ENCODE assay signal across 18 mouse cellular contexts in genomic region chr17:86014246-86014645, GRCm38 (mm10).
DNase-seq lines count a peak whose midpoint lies in the region; ATAC-seq and TF ChIP-seq lines count a peak whose summit lies in the region.
"Had no signal": no experiment of that assay in that cellular context is flagged by ENCODE, and none has a peak within 500 bp of the region (broad histone marks: within the 10 kb centered on the region; RNA-seq: fewer than 3 reads in every experiment).

No protein-coding gene starts in this region.

- no peaks in the 10 kb centered on the region for H3K27me3 ChIP-seq in CH12.LX (replicated peaks)
- H3K27me3 ChIP-seq: forebrain, embryonic 13.5 days; lung, embryonic 15.5 days; neural tube, embryonic 12.5 days; stomach, embryonic 15.5 days had no signal

- no peak for DNase-seq in gastrocnemius, adult 2 months
- DNase-seq in gastrocnemius, postnatal 14 days: no peak
- no peak for DNase-seq in left cerebral cortex, adult 2 months (ENCODE audit: extremely low spot score in 1 of 2, low spot score in 2 of 2)
- DNase-seq in left cerebral cortex, postnatal 10 days (ENCODE audit: extremely low spot score in 1 of 2, low spot score in 2 of 2): no peak
- peak; percentile 62 for DNase-seq in CH12.LX (ENCODE audit: extremely low read depth)
- DNase-seq in spleen, postnatal 4 days (ENCODE audit: low spot score in 2 of 2): no peak
- DNase-seq: adrenal gland, postnatal 25 days; cerebellum, adult 9-10 months; spleen, adult 18-20 months; thymus, postnatal 14 days had no signal

- TF ChIP-seq CTCF in gastrocnemius, adult 2 months (IDR thresholded peaks at IDR 0.05): peak; percentile 63
- TF ChIP-seq CTCF in left cerebral cortex, adult 2 months (IDR thresholded peaks at IDR 0.05): peak; percentile 51
- peak; percentile 51 to 96; a peak in 3 of 4 replicates for TF ChIP-seq CTCF in CH12.LX (conservative IDR thresholded peaks at IDR 0.05 in 1 of 2, IDR thresholded peaks at IDR 0.05 in 1 of 2; ENCODE audit: low read depth in 2 of 2, low read length in 2 of 2)

- peak; percentile 59 for TF ChIP-seq EP300 in CH12.LX (IDR thresholded peaks at IDR 0.05; ENCODE audit: low read length)

- no peaks in the 10 kb centered on the region for H3K9me3 ChIP-seq in CH12.LX (replicated peaks; ENCODE audit: low read length)
- H3K9me3 ChIP-seq: lung, embryonic 15.5 days; stomach, embryonic 15.5 days had no signal

- intact Hi-C loops in gastrocnemius, adult 2 months (cut with DNase I): no loop called here
- intact Hi-C loops in gastrocnemius, postnatal 14 days (cut with DNase I; ENCODE audit: low total_unique reads): no loop called here
- intact Hi-C loops in left cerebral cortex, adult 2 months (cut with DNase I): loop anchor here (5.0 kb wide), 1 partner anchor 347 kb away; no protein-coding TSS in a partner anchor
- intact Hi-C loops in left cerebral cortex, postnatal 10 days (cut with DNase I): no loop called here

- H3K9ac ChIP-seq in CH12.LX (ENCODE audit: insufficient read depth, low read depth): no peak overlapping the region
- H3K9ac ChIP-seq: forebrain, embryonic 13.5 days; lung, embryonic 15.5 days; neural tube, embryonic 12.5 days; stomach, embryonic 15.5 days had no signal

- in situ Hi-C loops in CH12.LX (cut with MboI; ENCODE audit: low pct_ligation_motif_present, low pct_unique_long_range_greater_than_20kb, low sequenced_read_pairs): loop anchor here (5.0 kb wide), 2 partner anchors 122 to 352 kb away; no protein-coding TSS in a partner anchor

- dilution Hi-C loops in CH12.LX (cut with MboI; ENCODE audit: extremely low pct_ligation_motif_present, extremely low pct_unique_long_range_greater_than_20kb, low sequenced_read_pairs): no loop called here

- TF ChIP-seq POLR2A in CH12.LX (IDR thresholded peaks at IDR 0.05; ENCODE audit: low read depth, low read length): no peak

- ATAC-seq in megakaryocyte progenitor cell, adult 5-6 weeks (replicated peaks; ENCODE audit: poor library complexity): peak; percentile 91
- ATAC-seq: forebrain, embryonic 13.5 days; inflammation-experienced regulatory T-cells, adult 6 months had no signal

- peaks cover 0 to 11% of the 10 kb centered on the region in 2 experiments for H3K36me3 ChIP-seq in CH12.LX (replicated peaks in 1 of 2; ENCODE audit: control insufficient read depth in 1 of 2, insufficient read depth in 1 of 2, low read length in 1 of 2)
- H3K36me3 ChIP-seq: embryonic facial prominence, embryonic 10.5 days; lung, embryonic 15.5 days; neural tube, embryonic 12.5 days; stomach, embryonic 15.5 days had no signal

- H3K4me3 ChIP-seq in gastrocnemius, adult 2 months: peak overlapping the region; percentile 38
- no peak overlapping the region for H3K4me3 ChIP-seq in left cerebral cortex, adult 2 months
- H3K4me3 ChIP-seq in CH12.LX (replicated peaks in 1 of 3; ENCODE audit: low read depth in 2 of 3, low read length in 2 of 3, poor library complexity in 1 of 3): no peak overlapping the region
- H3K4me3 ChIP-seq: embryonic facial prominence, embryonic 10.5 days; forebrain, embryonic 13.5 days; hindbrain, embryonic 10.5 days; lung, embryonic 15.5 days; neural tube, embryonic 12.5 days; stomach, embryonic 15.5 days had no signal

- no peaks in the 10 kb centered on the region for H3K79me2 ChIP-seq in CH12.LX (replicated peaks; ENCODE audit: control insufficient read depth, extremely low read depth, insufficient read depth, poor library complexity, severe bottlenecking)

- peaks cover 0 to 27% of the 10 kb centered on the region in 2 experiments; a peak in 3 of 4 replicates for H3K4me1 ChIP-seq in CH12.LX (ENCODE audit: control insufficient read depth in 1 of 2, insufficient read depth in 2 of 2)
- H3K4me1 ChIP-seq: forebrain, embryonic 13.5 days; hindbrain, embryonic 10.5 days; lung, embryonic 15.5 days; neural tube, embryonic 12.5 days; stomach, embryonic 15.5 days had no signal

- H3K27ac ChIP-seq in gastrocnemius, adult 2 months: no peak overlapping the region
- no peak overlapping the region for H3K27ac ChIP-seq in left cerebral cortex, adult 2 months
- no peak overlapping the region for H3K27ac ChIP-seq in CH12.LX (ENCODE audit: insufficient read depth, low read depth)
- H3K27ac ChIP-seq: forebrain, embryonic 13.5 days; hindbrain, embryonic 10.5 days; lung, embryonic 15.5 days; neural tube, embryonic 12.5 days; stomach, embryonic 15.5 days had no signal

- no peak overlapping the region for H3K4me2 ChIP-seq in CH12.LX (ENCODE audit: insufficient read depth, low read depth, poor library complexity, severe bottlenecking)
- H3K4me2 ChIP-seq: forebrain, embryonic 13.5 days; lung, embryonic 15.5 days; neural tube, embryonic 12.5 days; stomach, embryonic 15.5 days had no signal

- TF ChIP-seq RAD21 in CH12.LX (IDR thresholded peaks at IDR 0.05; ENCODE audit: low read depth, low read length): peak; percentile 100

TF ChIP-seq in CH12.LX, 34 proteins besides CTCF, POLR2A, EP300 and RAD21:
- TF ChIP-seq MAZ (IDR thresholded peaks at IDR 0.05; ENCODE audit: low read depth, low read length) (0 out of 2 replicates have a peak, but pooled peaks have one; percentile 51), POLR2AphosphoS2 (IDR thresholded peaks at IDR 0.05; ENCODE audit: low read depth, low read length) (no peak), ZMIZ1 (IDR thresholded peaks at IDR 0.05; ENCODE audit: low read depth, low read length) (no peak), ZC3H11A (IDR thresholded peaks at IDR 0.05; ENCODE audit: low read depth, low read length) (peak; percentile 86), UBTF (IDR thresholded peaks at IDR 0.05; ENCODE audit: low read depth, low read length) (no peak), MYC (IDR thresholded peaks at IDR 0.05; ENCODE audit: low read depth, low read length) (0 out of 2 replicates have a peak, but pooled peaks have one; percentile 32), IRF4 (IDR thresholded peaks at IDR 0.05; ENCODE audit: low read depth, low read length) (peak; percentile 89), MEF2A (IDR thresholded peaks at IDR 0.05; ENCODE audit: borderline replicate concordance, low read depth, low read length) (peak; percentile 24; the same call in 1 of the 2 replicates), TCF12 (IDR thresholded peaks at IDR 0.05; ENCODE audit: low read depth, low read length) (peak; percentile 61; the same call in 1 of the 2 replicates), JUN (IDR thresholded peaks at IDR 0.05; ENCODE audit: insufficient read depth, low read depth, low read length) (peak; percentile 51; the same call in 1 of the 2 replicates), CHD1 (IDR thresholded peaks at IDR 0.05; ENCODE audit: low read depth, low read length) (no peak), PAX5 (IDR thresholded peaks at IDR 0.05; ENCODE audit: low read length) (no peak), NRF1 (IDR thresholded peaks at IDR 0.05; ENCODE audit: low read depth, low read length) (peak; percentile 43; the same call in 1 of the 2 replicates), ELF1 (IDR thresholded peaks at IDR 0.05; ENCODE audit: low read depth, low read length) (no peak), ZKSCAN1 (IDR thresholded peaks at IDR 0.05; ENCODE audit: borderline replicate concordance, low read depth, low read length) (no peak), JUND (conservative IDR thresholded peaks at IDR 0.05; ENCODE audit: low read depth, low read length) (peak; percentile 75), SMC3 (IDR thresholded peaks at IDR 0.05; ENCODE audit: low read depth, low read length) (peak; percentile 96)
